Mouse (Mus musculus) heart, postnatal 36 days (tissue): ENCODE measurements at regions not wholly inside any gene's neighbourhood (a gene's known extent, or its start where the extent isn't known, plus 50 kb on each side); places are given as distances from the start of the nearest gene placed in this dataset.

ENCODE experiments used
- DNase-seq, 2 experiments: peaks; one replicate each; pipeline ENCODE4 v3.0.0; 2021 to 2022
- intact Hi-C: fragments of 180-260 bp; cut with DNase I; formaldehyde crosslinking; loops from one replicate; pipeline ENCODE4 v1.15.1; 2025

GRCm38 (mm10) chr1:151263372-151263771 lies 53.4 kb downstream of the Gm47996 start:
- DNase-seq = no peak
- intact Hi-C loops = no loop called here

DNA sequence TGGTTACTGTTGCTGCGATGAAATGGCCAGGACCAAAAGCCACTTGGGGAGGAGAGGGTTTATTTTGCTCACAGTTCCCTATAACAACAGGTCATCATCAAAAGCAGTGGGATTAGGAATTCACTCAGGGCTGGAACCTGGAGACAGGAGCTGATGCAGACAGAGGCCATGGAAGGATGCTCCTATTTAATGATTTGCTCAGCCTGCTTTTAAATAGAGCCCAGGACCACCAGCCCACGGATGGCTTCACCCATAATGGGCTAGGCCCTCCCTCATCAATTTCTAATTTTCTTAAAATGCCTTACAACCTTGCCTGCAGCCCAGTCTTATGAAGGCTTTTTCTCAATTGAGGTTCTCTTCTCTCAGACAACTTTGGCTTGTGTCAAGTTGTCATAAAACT lies 53.9 kb downstream of the Gm47996 start:
- intact Hi-C loops = no loop called here
- no peak for DNase-seq

- DNase-seq = no peak
- intact Hi-C loops = no loop called here
Observed at GRCm38 (mm10) chr1:151264789-151265188, 54.9 kb downstream of the Gm47996 start.

- no peak for DNase-seq
- intact Hi-C loops = no loop called here
Observed at GRCm38 (mm10) chr1:151265590-151265989, 55.7 kb downstream of the Gm47996 start.

DNA sequence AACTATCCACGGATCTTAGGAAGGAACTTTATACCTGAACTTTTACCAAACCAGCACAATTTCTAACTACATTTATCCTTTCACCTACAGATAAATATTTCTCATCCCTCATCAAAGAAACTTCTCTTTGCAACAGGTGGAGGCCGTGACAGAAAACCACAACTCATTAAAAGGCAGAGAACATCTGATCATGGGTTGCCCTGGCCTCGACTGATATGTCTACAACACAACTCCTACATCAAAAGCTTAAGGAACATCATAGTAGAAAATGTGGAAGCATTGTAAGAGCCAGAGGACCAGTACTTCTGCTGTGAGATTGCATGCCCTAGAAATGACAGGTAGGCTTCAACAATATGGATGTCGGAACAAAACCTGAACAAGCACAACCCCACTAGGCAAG lies 56.8 kb downstream of the Gm47996 start:
- intact Hi-C loops = no loop called here
- DNase-seq = no peak

DNA sequence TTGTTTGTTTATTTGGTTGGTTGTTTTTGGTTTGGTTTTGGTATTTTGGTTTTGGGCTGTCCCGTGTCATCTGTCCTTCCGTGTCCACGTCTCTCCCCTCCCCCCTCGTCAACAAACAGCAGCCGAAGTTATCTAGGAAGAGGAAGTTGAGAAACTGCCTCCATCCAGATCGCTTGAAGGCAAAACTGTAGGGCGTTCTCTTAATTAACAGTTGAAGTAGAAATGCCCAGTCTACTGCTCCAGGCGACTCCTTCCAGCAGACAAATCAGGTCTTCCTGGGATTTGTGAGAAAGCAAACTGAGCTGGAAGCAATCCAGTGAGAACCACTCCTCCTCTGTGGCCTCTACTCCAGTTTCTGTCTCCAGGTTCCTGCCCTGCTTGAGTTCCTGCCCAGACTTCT lies 60.8 kb downstream of the Gm47996 start:
- DNase-seq = no peak
- intact Hi-C loops = no loop called here

- intact Hi-C loops = no loop called here
- DNase-seq = no peak
Observed at GRCm38 (mm10) chr1:151274306-151274705, 64.4 kb downstream of the Gm47996 start.

- intact Hi-C loops = no loop called here
Observed at GRCm38 (mm10) chr1:151275581-151275980, 65.7 kb downstream of the Gm47996 start.

GRCm38 (mm10) chr1:151279955-151280354 lies 64.3 kb upstream of the Ivns1abp start:
- intact Hi-C loops = no loop called here
- DNase-seq = no peak

More at GRCm38 (mm10) chr1:151275581-151275980, 65.7 kb downstream of the Gm47996 start:
- no peak for DNase-seq

DNA sequence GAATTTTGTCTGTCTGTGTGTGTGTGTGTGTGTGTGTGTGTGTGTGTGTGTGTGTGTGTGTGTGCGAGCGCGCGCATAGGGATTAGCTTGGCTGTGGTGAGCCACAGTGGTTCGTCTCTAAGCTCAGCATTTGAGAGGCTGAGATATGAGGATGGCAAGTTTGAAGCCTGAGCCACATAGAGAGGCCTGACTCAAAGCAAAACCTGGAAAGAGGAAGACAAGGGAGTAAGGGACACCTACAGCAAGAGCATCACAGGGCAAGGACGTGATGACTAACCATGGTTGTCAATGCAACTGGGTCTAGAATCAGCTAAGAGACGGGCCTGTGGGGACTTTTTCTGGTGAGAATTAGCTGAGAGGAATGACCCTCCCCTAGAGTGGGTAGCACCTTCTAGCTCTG lies 59.2 kb upstream of the Ivns1abp start:
- intact Hi-C loops = no loop called here
- no peak for DNase-seq

- intact Hi-C loops = loop anchor here (2.0 kb wide), 1 partner anchor 57 kb away; the partner anchor contains the start of gene Ivns1abp
- peak; percentile 49 to 53 for DNase-seq
Observed at GRCm38 (mm10) chr1:151287451-151287850, 56.8 kb upstream of the Ivns1abp start.

DNA sequence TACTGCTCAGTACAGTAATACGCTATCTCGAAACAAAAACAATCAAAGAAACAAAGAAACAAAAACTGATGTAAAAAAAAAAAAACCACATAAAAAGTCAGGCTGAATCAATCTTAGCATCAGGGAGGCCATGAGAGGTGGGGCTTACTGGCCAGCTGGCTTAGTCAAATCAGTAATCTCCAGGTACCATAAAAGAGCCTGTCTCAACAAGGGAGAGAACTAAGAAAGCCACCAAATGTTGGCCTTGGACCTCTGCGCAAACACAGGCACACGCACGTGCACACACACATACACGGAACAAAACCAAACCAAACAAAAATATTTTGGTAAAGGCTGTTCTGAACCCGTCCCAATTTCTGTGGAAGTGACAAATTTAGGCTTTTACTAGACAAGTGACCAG lies 55.2 kb upstream of the Ivns1abp start:
- no peak for DNase-seq
- intact Hi-C loops = no loop called here

- DNase-seq = no peak
- intact Hi-C loops = no loop called here
Observed at GRCm38 (mm10) chr1:151289493-151290258, 54.6 kb upstream of the Ivns1abp start.

GRCm38 (mm10) chr1:151293311-151294050 lies 50.8 kb upstream of the Ivns1abp start:
- DNase-seq = no peak
- intact Hi-C loops = no loop called here
